Mouse (Mus musculus) limb, embryonic 15.5 days (tissue): ENCODE results near the gene Hist1h1a. TPM values are rescaled to one million over a fixed set of nuclear protein-coding genes. Genes with fewer than 3 reads are reported as not detected.
"Not testable (repeated sequence)": the region's sequence is repeated elsewhere in the genome, so short reads cannot be mapped to it uniquely, and the experiment has no call there.

Experiments
- ATAC-seq: fragments of 200-750 bp; cut with Nextera tagmentation; 2 replicates; pipeline ENCODE4 v1.8.0; 2017; ENCODE audit warnings: low read depth, moderate TSS enrichment; ENCODE audit not compliant: insufficient number of reproducible peaks, low FRiP score, low TSS enrichment
- H3K27ac ChIP-seq: fragments of 300-500 bp; sonication (generic); 2 replicates; pipeline ENCODE4 v1.5.1; 2015; ENCODE audit warnings: moderate library complexity, mild to moderate bottlenecking, inconsistent platforms
- H3K27me3 ChIP-seq: fragments of 300-500 bp; sonication (generic); 2 replicates; pipeline ENCODE4 v1.6.1; 2015; ENCODE audit warnings: inconsistent platforms
- H3K36me3 ChIP-seq: fragments of 300-500 bp; sonication (generic); 2 replicates; pipeline ENCODE4 v1.6.1; 2015; ENCODE audit warnings: inconsistent platforms
- H3K4me1 ChIP-seq: fragments of 300-500 bp; sonication (generic); 2 replicates; pipeline ENCODE4 v1.6.1; 2015; ENCODE audit warnings: inconsistent platforms
- H3K4me2 ChIP-seq: fragments of 300-500 bp; sonication (generic); 2 replicates; pipeline ENCODE4 v1.6.1; 2015; ENCODE audit warnings: mild to moderate bottlenecking, inconsistent platforms
- H3K4me3 ChIP-seq: fragments of 300-500 bp; sonication (generic); 2 replicates; pipeline ENCODE4 v1.5.1; 2015; ENCODE audit warnings: mild to moderate bottlenecking, inconsistent platforms
- H3K9ac ChIP-seq: fragments of 300-500 bp; sonication (generic); 2 replicates; pipeline ENCODE4 v1.6.1; 2015; ENCODE audit warnings: inconsistent platforms
- H3K9me3 ChIP-seq: fragments of 300-500 bp; sonication (generic); 2 replicates; pipeline ENCODE4 v1.6.1; 2016; ENCODE audit warnings: inconsistent platforms
- WGBS: fragments of 180-500 bp; shearing (Covaris S2); methylation state at CpG from one replicate; pipeline ENCODE4 v1.1.7; 2015; 5-methylcytosine and 5-hydroxymethylcytosine counted together
- polyA plus RNA-seq: library from polyadenylated mRNA; unstranded; fragments of >200 nt; fragmentation: Nextera tagmentation; extraction: Ambion mirVana; gene quantifications from 2 replicates; pipeline ENCODE4 v1.2.1, GENCODE M21; 2015

Gene Hist1h1a
- polyA plus RNA-seq, 1 experiment from 2014 or later: 2.1 TPM

DNA sequence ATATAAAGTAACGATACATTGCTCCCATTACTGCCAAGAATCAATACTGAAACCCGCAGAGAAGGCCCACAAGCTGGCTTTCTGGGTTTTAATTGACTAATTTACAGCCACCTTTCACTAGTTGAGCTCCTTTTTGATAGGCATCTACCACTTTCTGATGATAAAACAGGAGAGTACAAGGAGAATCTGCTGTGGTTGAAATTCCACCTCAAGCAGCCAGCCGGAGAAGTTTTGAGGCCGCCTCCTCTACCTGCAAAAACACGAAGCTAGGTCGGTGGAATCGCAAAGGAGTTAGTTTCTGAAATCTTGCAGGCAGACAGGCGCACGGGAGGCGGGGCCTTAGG lies 252 bp upstream of the Hist1h1a start:
- no peak for ATAC-seq
- under 1% methylated on average over 10 of the region's 10 CpGs for WGBS

DNA sequence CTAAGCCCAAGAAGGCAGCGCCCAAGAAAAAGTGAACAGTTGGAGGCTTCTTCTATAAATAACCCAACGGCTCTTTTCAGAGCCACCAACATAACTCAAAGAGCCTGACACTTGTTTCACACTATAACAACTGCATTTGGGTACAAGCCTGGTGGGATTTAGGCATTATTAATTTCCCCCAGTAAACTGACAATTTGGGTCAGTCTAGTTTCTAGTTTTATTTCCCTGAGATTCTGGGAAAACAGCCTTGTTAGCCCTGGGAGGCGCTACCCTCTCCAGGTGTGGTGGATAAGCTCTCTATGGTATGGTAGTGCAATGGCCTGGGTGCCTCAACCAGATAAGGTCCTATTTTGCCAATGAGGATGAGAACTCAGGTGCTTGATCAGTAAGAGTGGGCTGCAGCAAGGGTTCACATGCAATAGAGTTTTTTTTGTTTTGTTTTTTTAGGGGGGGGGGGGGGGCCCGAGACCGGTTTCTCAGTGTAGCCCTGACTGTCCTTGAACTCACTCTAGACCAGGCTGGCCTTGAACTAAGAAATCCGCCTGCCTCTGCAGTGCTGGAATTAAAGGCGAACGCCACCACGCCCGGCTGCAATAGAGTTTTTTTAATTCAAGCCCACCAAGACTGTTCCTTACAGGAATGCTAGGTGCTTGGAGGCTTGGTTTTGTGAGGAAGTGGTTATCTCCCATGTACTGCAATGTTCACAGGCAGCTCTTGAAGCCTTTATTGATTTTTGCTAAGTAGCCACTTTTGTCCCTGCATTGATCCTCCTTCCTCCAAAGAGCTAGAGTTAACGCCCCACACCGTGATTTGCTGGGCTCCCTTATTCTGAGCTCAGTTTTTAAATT lies 1.1 kb downstream of the Hist1h1a start:
- H3K27ac ChIP-seq: peak overlapping the region; percentile 96
- peak overlapping the region; percentile 58 for H3K4me3 ChIP-seq
- peaks cover 26% of the 10 kb centered on the region for H3K4me1 ChIP-seq
- no peak for ATAC-seq
- no peaks in the 10 kb centered on the region for H3K27me3 ChIP-seq
- H3K9ac ChIP-seq: no peak overlapping the region
- WGBS: 34% methylated on average over 12 of the region's 12 CpGs
- no peaks in the 10 kb centered on the region for H3K9me3 ChIP-seq
- H3K4me2 ChIP-seq: peak overlapping the region; percentile 84
- no peaks in the 10 kb centered on the region for H3K36me3 ChIP-seq

More for the DNA sequence above, 252 bp upstream of the Hist1h1a start:
- H3K9me3 ChIP-seq: no peaks in the 10 kb centered on the region
- peak overlapping the region; percentile 68; the same call in 1 of the 2 replicates for H3K9ac ChIP-seq
- H3K27ac ChIP-seq: peak overlapping the region; percentile 96
- no peaks in the 10 kb centered on the region for H3K36me3 ChIP-seq
- peak overlapping the region; percentile 84 for H3K4me2 ChIP-seq
- H3K4me3 ChIP-seq: peak overlapping the region; percentile 58
- no peaks in the 10 kb centered on the region for H3K27me3 ChIP-seq
- H3K4me1 ChIP-seq: peaks cover 26% of the 10 kb centered on the region

DNA sequence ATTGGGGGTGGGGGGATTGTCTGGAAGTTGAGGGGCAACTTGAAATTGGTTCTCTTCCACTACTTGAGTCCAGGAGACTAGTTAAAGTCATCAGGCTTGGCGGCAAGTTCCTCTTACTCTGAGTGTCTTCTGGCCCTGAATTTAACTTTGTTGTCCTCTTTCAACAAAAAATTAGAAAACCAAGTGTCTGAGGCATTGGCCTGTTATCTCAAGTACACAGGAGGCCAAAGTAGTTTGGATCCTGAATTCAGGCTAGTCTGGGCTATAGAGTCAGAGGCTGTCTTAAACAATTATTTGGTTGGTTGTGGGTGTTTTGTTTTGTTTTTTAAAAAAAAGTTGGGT lies 1.7 kb downstream of the Hist1h1a start:
- H3K9ac ChIP-seq: no peak overlapping the region
- H3K36me3 ChIP-seq: no peaks in the 10 kb centered on the region
- peaks cover 22% of the 10 kb centered on the region for H3K4me1 ChIP-seq
- H3K27me3 ChIP-seq: no peaks in the 10 kb centered on the region
- H3K9me3 ChIP-seq: no peaks in the 10 kb centered on the region
- H3K4me3 ChIP-seq: no peak overlapping the region
- no peak overlapping the region for H3K27ac ChIP-seq
- ATAC-seq: no peak
- no peak overlapping the region for H3K4me2 ChIP-seq
- WGBS: 75% methylated on average over 1 of the region's 1 CpGs

DNA sequence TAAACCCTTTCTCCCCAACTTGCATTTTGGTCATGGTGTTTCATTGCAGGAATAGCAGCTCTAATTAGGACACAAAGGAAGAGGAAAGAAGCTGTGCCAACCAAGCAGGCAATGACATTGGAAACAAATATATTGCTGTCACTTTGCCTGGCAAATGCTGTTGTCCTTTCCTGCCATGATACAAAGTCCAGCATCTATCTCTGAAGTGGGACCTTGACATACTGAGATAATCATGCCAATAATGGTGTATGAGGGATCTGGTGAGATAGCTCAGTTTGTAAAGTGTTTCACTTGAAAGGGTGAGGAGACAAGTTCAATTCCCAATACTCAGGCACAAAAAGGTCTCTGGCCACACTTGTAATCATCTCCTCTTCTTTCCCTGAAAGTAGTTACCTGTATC lies 3.3 kb downstream of the Hist1h1a start:
- Histone ChIP-seq H3K4me2 (no peak overlapping the region), H3K27me3 (no peaks in the 10 kb centered on the region), H3K27ac (no peak overlapping the region), H3K9me3 (no peaks in the 10 kb centered on the region), H3K36me3 (no peaks in the 10 kb centered on the region), H3K4me3 (no peak overlapping the region), H3K9ac (no peak overlapping the region), H3K4me1 (peaks cover 14% of the 10 kb centered on the region)
- no peak for ATAC-seq

DNA sequence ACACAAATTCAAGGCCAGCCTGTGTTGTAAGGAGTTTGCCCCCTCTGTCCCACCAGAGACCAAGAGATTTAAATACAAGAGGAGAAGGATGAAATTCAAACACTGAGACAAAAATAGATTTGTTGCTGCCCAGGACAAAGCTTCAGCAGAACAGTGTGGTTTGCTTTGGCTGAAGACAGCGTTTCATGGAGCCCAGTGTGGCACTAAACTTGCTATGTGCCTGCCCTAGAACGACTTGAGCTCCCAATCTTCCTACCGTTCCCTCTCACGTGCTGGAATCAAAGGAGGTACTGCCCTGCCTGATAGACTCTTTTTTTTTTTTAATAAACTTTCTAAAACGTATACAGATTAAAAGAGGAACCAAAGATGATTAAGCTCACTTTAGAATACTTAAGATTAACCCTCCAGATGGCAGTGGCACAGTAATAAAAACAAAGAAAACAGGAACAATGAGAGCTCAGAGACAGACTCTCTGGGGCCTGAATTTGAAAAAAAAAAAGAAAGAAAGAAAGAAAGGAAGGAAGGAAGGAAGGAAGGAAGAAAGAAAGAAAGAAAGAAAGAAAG lies 5.5 kb downstream of the Hist1h1a start:
- H3K36me3 ChIP-seq: no peaks in the 10 kb centered on the region
- no peak overlapping the region for H3K9ac ChIP-seq
- no peaks in the 10 kb centered on the region for H3K27me3 ChIP-seq
- peaks cover 10% of the 10 kb centered on the region for H3K4me1 ChIP-seq
- no peaks in the 10 kb centered on the region for H3K9me3 ChIP-seq
- no peak for ATAC-seq
- no peak overlapping the region for H3K4me3 ChIP-seq
- WGBS: 50% methylated on average over 5 of the region's 5 CpGs
- H3K27ac ChIP-seq: no peak overlapping the region
- no peak overlapping the region for H3K4me2 ChIP-seq

DNA sequence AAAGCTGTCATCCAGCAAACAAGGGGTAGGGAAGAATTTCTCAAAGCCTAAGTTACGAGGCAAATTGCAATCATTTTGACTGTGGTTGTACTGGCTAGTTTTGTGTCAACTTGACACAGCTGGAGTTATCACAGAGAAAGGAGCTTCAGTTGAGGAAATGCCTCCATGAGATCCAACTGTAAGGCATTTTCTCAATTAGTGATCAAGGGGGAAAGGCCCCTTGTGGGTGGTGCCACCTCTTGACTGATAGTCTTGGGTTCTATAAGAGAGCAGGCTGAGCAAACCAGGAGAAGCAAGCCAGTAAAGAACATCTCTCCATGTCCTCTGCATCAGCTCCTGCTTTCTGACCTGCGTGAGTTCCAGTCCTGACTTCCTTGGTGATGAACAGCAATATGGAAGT lies 6.1 kb downstream of the Hist1h1a start, which contains the start of gene Trim38:
Gene Trim38 (plus strand): TSS at position 301 of the 400 bp plus-strand sequence.
- not testable (repeated sequence) for H3K36me3 ChIP-seq, H3K9ac ChIP-seq, ATAC-seq, H3K4me2 ChIP-seq, H3K27me3 ChIP-seq, H3K9me3 ChIP-seq, H3K4me3 ChIP-seq, H3K4me1 ChIP-seq, H3K27ac ChIP-seq
- WGBS: 84% methylated on average over 2 of the region's 2 CpGs

DNA sequence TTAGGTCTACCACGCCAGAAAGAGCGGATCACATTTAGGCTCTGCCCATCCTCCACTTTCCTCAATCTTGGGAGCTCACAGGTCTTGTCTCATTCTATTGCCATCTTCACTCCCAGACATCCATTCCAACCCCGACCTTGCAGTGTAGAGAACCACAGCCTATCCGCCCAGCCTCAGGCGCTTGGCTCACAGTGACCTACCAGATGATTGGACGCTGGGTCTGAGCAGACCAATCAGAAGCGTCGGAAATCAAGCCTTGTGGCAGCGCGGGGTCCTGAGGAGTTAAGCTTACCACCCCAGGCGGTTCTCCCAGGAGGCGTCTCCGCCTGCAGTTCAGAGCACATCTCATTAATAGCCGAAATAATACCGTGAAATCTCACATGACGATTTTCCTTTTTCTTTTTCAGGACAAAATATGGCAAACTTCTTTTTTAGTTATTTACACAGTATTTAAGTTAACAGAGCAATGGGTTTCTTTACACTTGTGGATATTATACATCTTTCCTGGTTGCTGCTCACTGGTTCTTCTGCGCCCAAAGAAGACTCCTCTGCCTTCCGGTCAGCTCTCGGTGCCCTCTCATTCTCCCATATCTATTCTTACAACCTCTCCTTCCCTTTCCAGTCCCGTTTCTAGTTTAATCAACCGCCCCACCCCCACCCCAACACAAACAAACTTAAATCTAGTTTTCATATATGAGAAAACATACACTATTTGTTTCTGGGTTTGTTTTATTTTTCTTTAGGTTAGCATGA lies 9.3 kb downstream of the Hist1h1a start:
- Histone ChIP-seq H3K9ac (no peak overlapping the region), H3K36me3 (no peaks in the 10 kb centered on the region), H3K4me2 (peak overlapping the region; percentile 29), H3K4me3 (no peak overlapping the region), H3K9me3 (no peaks in the 10 kb centered on the region), H3K27me3 (no peaks in the 10 kb centered on the region), H3K27ac (no peak overlapping the region), H3K4me1 (0 out of 2 replicates have a peak, but pooled peaks cover 3% of the 10 kb centered on the region)
- 24% methylated on average over 21 of the region's 21 CpGs for WGBS
- no peak for ATAC-seq

DNA sequence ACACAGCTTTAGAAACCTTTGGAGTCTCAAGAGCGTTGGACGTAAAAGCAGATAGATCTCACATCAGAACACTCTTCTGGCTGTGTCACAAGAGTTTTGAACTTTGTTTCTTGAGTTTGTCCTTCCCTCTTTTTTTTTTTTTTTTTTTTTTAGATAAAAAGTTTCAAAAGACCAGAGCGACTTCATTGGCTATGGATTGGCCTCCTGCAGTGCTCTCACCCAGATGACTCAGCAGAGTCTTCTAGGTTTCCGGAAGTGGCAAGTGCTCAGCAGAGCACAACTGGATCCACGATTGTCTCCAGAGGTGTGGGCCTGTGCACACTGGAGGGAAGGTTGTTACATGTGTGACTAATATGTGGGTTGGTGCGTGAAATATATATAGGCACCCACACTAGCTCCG lies 14.9 kb downstream of the Hist1h1a start:
- H3K36me3 ChIP-seq: no peaks in the 10 kb centered on the region
- WGBS: 88% methylated on average over 7 of the region's 7 CpGs
- H3K27me3 ChIP-seq: no peaks in the 10 kb centered on the region
- H3K4me2 ChIP-seq: no peak overlapping the region
- no peak for ATAC-seq
- H3K4me1 ChIP-seq: no peaks in the 10 kb centered on the region
- no peak overlapping the region for H3K9ac ChIP-seq
- H3K4me3 ChIP-seq: no peak overlapping the region
- no peaks in the 10 kb centered on the region for H3K9me3 ChIP-seq
- H3K27ac ChIP-seq: no peak overlapping the region

DNA sequence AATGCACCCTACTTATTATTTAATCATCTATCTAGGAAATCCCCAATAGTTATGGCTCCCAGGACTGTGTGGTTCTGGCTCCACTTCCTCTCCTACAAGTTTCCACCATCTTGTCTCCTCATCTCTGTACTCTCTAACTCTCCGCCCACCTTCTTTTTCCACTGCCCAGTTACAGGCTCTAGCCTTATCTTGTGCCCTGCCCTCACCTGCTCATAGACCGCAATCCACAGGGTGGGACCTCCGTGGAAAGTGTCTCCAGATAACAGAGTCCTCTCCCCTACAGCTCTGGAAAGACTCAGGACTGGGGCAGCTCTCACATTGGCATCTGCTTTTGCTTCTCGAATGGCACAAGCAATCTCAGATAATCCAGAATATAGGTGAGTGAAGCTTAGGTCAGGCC lies 15.6 kb downstream of the Hist1h1a start:
- WGBS: 79% methylated on average over 4 of the region's 4 CpGs
- H3K36me3 ChIP-seq: no peaks in the 10 kb centered on the region
- no peak for ATAC-seq

DNA sequence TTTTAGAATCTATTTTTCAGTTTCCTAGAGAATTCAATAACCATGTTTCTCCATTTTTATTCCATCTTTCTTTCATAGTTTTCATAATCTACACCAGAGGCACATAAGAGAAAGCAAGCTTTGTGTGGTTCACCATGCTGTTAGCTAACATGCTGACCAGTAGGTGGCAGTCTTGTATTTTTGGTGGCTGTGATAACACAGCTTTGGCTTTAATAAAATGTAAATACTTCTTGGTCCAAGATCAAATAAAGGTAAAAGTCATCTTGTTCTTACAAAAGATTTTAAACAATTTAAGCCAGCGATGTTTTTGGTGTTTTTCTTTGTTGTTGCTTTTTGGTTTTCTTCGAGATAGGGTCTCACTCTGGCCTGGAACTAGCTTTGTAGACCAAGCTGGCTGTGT lies 29.1 kb downstream of the Hist1h1a start:
- Histone ChIP-seq H3K36me3 (no peaks in the 10 kb centered on the region), H3K4me3 (no peak overlapping the region), H3K4me2 (no peak overlapping the region), H3K4me1 (no peaks in the 10 kb centered on the region), H3K9ac (no peak overlapping the region), H3K9me3 (no peaks in the 10 kb centered on the region), H3K27me3 (no peaks in the 10 kb centered on the region), H3K27ac (no peak overlapping the region)
- ATAC-seq: no peak
- 42% methylated on average over 2 of the region's 2 CpGs for whole genome bisulfite sequencing

More for the DNA sequence above, 15.6 kb downstream of the Hist1h1a start:
- no peak overlapping the region for H3K4me2 ChIP-seq
- no peak overlapping the region for H3K27ac ChIP-seq
- no peak overlapping the region for H3K4me3 ChIP-seq
- no peak overlapping the region for H3K9ac ChIP-seq
- H3K9me3 ChIP-seq: no peaks in the 10 kb centered on the region
- no peaks in the 10 kb centered on the region for H3K27me3 ChIP-seq
- no peaks in the 10 kb centered on the region for H3K4me1 ChIP-seq

DNA sequence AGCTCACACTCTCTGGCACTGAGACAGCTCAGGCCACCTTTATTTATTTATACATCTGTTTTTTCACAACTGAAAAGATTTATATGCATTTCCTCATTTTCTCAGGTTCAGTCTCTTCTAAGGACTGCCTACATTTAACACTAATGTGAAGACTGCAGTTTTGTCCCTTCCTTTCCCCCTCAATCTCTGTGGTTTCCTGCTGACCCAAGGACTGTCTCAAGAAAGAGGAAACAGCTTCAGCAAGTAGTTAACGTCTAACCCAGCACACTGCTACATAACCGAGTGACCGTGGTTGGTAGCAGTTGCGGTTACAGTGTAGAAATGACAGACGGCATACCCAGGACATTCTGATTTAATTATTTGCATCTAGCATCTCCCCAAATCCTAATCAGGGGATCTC lies 35.9 kb downstream of the Hist1h1a start:
- no peaks in the 10 kb centered on the region for H3K27me3 ChIP-seq
- WGBS: 59% methylated on average over 5 of the region's 5 CpGs
- H3K36me3 ChIP-seq: no peaks in the 10 kb centered on the region
- H3K4me1 ChIP-seq: no peaks in the 10 kb centered on the region; the same call in 1 of the 2 replicates
- H3K27ac ChIP-seq: no peak overlapping the region
- H3K9me3 ChIP-seq: no peaks in the 10 kb centered on the region
- no peak for ATAC-seq
- H3K9ac ChIP-seq: no peak overlapping the region
- H3K4me2 ChIP-seq: no peak overlapping the region
- H3K4me3 ChIP-seq: no peak overlapping the region

DNA sequence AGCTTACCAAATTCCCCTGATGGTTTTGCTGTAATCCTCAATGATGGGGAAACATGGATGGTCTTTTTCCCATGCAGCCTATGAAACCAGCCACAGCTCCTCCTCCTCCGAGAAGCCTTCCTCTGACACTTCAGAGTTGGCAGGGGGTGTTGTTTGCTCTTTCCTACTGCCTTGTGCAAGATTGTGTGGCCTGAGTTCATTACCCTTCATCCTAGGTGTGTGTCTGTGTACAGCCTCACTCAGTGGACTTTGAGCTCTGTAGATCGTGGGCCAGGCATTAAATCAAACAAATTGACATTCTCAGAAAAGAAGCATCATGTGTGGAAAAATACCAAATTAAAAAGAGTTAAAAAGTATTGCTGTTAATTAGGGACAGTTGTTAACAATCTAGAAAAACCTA lies 41.1 kb downstream of the Hist1h1a start:
- 73% methylated on average over 2 of the region's 2 CpGs for WGBS

More for the DNA sequence above, 41.1 kb downstream of the Hist1h1a start:
- H3K4me3 ChIP-seq: no peak overlapping the region
- no peaks in the 10 kb centered on the region for H3K36me3 ChIP-seq
- H3K4me1 ChIP-seq: no peaks in the 10 kb centered on the region
- H3K27ac ChIP-seq: no peak overlapping the region
- ATAC-seq: no peak
- no peak overlapping the region for H3K9ac ChIP-seq
- H3K9me3 ChIP-seq: no peaks in the 10 kb centered on the region
- no peaks in the 10 kb centered on the region for H3K27me3 ChIP-seq
- H3K4me2 ChIP-seq: no peak overlapping the region
